Mouse (Mus musculus): ENCODE measurements around the gene Rec8.

DNA sequence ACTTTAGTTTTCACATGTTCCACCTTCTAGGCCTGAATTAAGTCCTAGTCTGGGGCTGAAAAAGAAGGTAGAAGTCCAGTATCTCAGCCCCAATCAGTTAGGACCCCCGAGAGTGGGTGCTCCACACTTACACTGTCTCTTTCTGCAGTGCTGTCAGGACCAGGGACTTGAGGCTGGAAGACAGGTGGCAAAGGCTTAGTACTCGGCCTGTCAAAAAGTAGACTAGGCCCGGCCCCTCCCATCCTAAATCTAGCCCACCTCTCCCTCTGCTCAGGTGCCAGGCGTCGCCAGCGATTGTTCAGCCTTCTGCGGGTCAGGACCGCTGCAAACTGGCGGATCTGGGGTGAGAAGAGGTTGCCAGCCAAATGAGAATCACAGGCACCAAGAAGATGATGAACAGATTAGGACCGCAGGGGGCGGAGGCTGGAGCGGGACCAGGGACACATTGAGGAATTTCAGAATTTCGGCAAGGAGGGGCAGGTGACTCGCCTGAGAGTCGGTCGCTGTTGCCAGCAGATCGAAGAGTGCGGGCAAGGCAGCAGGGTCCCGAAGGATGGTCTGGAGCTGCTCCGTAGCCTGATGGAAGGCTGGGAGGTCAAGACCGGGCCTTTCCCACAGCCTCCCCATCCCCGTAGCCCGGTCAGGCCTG lies 17.2 kb downstream of the Rec8 start:
- no peak for TF ChIP-seq E2F4 (IDR thresholded peaks at IDR 0.05; ENCODE audit: insufficient replicate concordance, low read depth, low read length)
- no peak for TF ChIP-seq POLR2A (IDR thresholded peaks at IDR 0.05; ENCODE audit: low read depth, low read length)
- TF ChIP-seq MAX (IDR thresholded peaks at IDR 0.05; ENCODE audit: low read length) = no peak
- TF ChIP-seq UBTF (IDR thresholded peaks at IDR 0.05; ENCODE audit: low read depth, low read length) = no peak
- TF ChIP-seq CTCF (conservative IDR thresholded peaks at IDR 0.05 in 1 of 2, IDR thresholded peaks at IDR 0.05 in 1 of 2; ENCODE audit: low read depth in 2 of 2, low read length in 2 of 2) = no peak
- TF ChIP-seq EP300 (IDR thresholded peaks at IDR 0.05; ENCODE audit: low read length) = no peak
- no peak for TF ChIP-seq RCOR1 (conservative IDR thresholded peaks at IDR 0.05; ENCODE audit: low read depth, low read length)

All from CH12.LX (cell line).